Mouse (Mus musculus): ENCODE data around the gene Gm49384. TPM values are rescaled to one million over a fixed set of nuclear protein-coding genes. Genes with fewer than 3 reads are reported as not detected.

Gm49384 gene
- polyA plus RNA-seq, 1 experiment from 2014 or later: 46.3 TPM

- ATAC-seq (replicated peaks; ENCODE audit: insufficient number of reproducible peaks, low FRiP score, low TSS enrichment, low read depth): no peak
- peak overlapping the region; percentile 91 for H3K4me2 ChIP-seq (ENCODE audit: low read depth, low read length)
- DNase-seq (ENCODE audit: low spot score): no peak
- H3K9ac ChIP-seq (replicated peaks; ENCODE audit: low read length): peak overlapping the region; percentile 91
- H3K27me3 ChIP-seq (ENCODE audit: control insufficient read depth, insufficient read depth, low read length): no peaks in the 10 kb centered on the region
- no peaks in the 10 kb centered on the region for H3K4me1 ChIP-seq (ENCODE audit: control insufficient read depth, insufficient read depth, low read length)
- H3K36me3 ChIP-seq (replicated peaks; ENCODE audit: control insufficient read depth, insufficient read depth, low read depth, low read length): no peaks in the 10 kb centered on the region
- H3K27ac ChIP-seq (replicated peaks; ENCODE audit: low read depth, low read length): no peak overlapping the region
- 79% methylated on average over 7 of the region's 7 CpGs for WGBS
- no peaks in the 10 kb centered on the region for H3K9me3 ChIP-seq (replicated peaks; ENCODE audit: control insufficient read depth, low read length)
- peak overlapping the region; percentile 89 for H3K4me3 ChIP-seq (ENCODE audit: low read depth, low read length)
These were observed 18.7 kb downstream of the Gm49384 start for GRCm38 (mm10) chr12:69185371-69185770.

GRCm38 (mm10) chr12:69184342-69185295 is 19.4 kb downstream of the Gm49384 start:
- Histone ChIP-seq H3K4me3 (ENCODE audit: low read depth, low read length) (peak overlapping the region; percentile 89), H3K9me3 (replicated peaks; ENCODE audit: control insufficient read depth, low read length) (no peaks in the 10 kb centered on the region), H3K9ac (replicated peaks; ENCODE audit: low read length) (peak overlapping the region; percentile 91), H3K36me3 (replicated peaks; ENCODE audit: control insufficient read depth, insufficient read depth, low read depth, low read length) (no peaks in the 10 kb centered on the region), H3K4me1 (ENCODE audit: control insufficient read depth, insufficient read depth, low read length) (no peaks in the 10 kb centered on the region), H3K27me3 (ENCODE audit: control insufficient read depth, insufficient read depth, low read length) (no peaks in the 10 kb centered on the region), H3K4me2 (ENCODE audit: low read depth, low read length) (peak overlapping the region; percentile 91), H3K27ac (replicated peaks; ENCODE audit: low read depth, low read length) (peak overlapping the region; percentile 73)
- WGBS: 2% methylated on average over 72 of the region's 86 CpGs
- DNase-seq (ENCODE audit: low spot score): peak; percentile 52
- ATAC-seq (replicated peaks; ENCODE audit: insufficient number of reproducible peaks, low FRiP score, low TSS enrichment, low read depth): peak; percentile 69

- H3K36me3 ChIP-seq (replicated peaks; ENCODE audit: control insufficient read depth, insufficient read depth, low read depth, low read length): no peaks in the 10 kb centered on the region
- H3K4me1 ChIP-seq (ENCODE audit: control insufficient read depth, insufficient read depth, low read length): no peaks in the 10 kb centered on the region
- 0% methylated on average over 80 of the region's 84 CpGs for WGBS
- DNase-seq (ENCODE audit: low spot score) (peak; percentile 99), ATAC-seq (replicated peaks; ENCODE audit: insufficient number of reproducible peaks, low FRiP score, low TSS enrichment, low read depth) (peak; percentile 98)
- peak within 1 kb of the TSS; percentile 91 for H3K9ac ChIP-seq (replicated peaks; ENCODE audit: low read length)
- H3K9me3 ChIP-seq (replicated peaks; ENCODE audit: control insufficient read depth, low read length): no peaks in the 10 kb centered on the region
- peak within 1 kb of the TSS; percentile 73 for H3K27ac ChIP-seq (replicated peaks; ENCODE audit: low read depth, low read length)
- H3K4me3 ChIP-seq (ENCODE audit: low read depth, low read length): peak within 1 kb of the TSS; percentile 89
- peak within 1 kb of the TSS; percentile 91 for H3K4me2 ChIP-seq (ENCODE audit: low read depth, low read length)
- H3K27me3 ChIP-seq (ENCODE audit: control insufficient read depth, insufficient read depth, low read length): no peaks in the 10 kb centered on the region
These were observed 20.3 kb downstream of the Gm49384 start, which contains the start of the genes Rpl36al and Mgat2 for GRCm38 (mm10) chr12:69183583-69184308. Rpl36al (minus strand) TSS chr12:69184083. Mgat2 (plus strand) TSS chr12:69184157.

- ATAC-seq (replicated peaks; ENCODE audit: insufficient number of reproducible peaks, low FRiP score, low TSS enrichment, low read depth) (no peak), DNase-seq (ENCODE audit: low spot score) (no peak)
- 82% methylated on average over 4 of the region's 4 CpGs for WGBS
- Histone ChIP-seq H3K4me1 (ENCODE audit: control insufficient read depth, insufficient read depth, low read length) (no peaks in the 10 kb centered on the region), H3K4me2 (ENCODE audit: low read depth, low read length) (no peak overlapping the region), H3K9me3 (replicated peaks; ENCODE audit: control insufficient read depth, low read length) (no peaks in the 10 kb centered on the region), H3K27ac (replicated peaks; ENCODE audit: low read depth, low read length) (no peak overlapping the region), H3K4me3 (ENCODE audit: low read depth, low read length) (no peak overlapping the region), H3K9ac (replicated peaks; ENCODE audit: low read length) (no peak overlapping the region), H3K27me3 (ENCODE audit: control insufficient read depth, insufficient read depth, low read length) (no peaks in the 10 kb centered on the region), H3K36me3 (replicated peaks; ENCODE audit: control insufficient read depth, insufficient read depth, low read depth, low read length) (no peaks in the 10 kb centered on the region)
These were observed 22.3 kb downstream of the Gm49384 start for GRCm38 (mm10) chr12:69181800-69182199.

- Histone ChIP-seq H3K4me2 (ENCODE audit: low read depth, low read length) (no peak overlapping the region), H3K4me1 (ENCODE audit: control insufficient read depth, insufficient read depth, low read length) (no peaks in the 10 kb centered on the region), H3K36me3 (replicated peaks; ENCODE audit: control insufficient read depth, insufficient read depth, low read depth, low read length) (no peaks in the 10 kb centered on the region), H3K9me3 (replicated peaks; ENCODE audit: control insufficient read depth, low read length) (no peaks in the 10 kb centered on the region), H3K27me3 (ENCODE audit: control insufficient read depth, insufficient read depth, low read length) (no peaks in the 10 kb centered on the region), H3K27ac (replicated peaks; ENCODE audit: low read depth, low read length) (no peak overlapping the region), H3K9ac (replicated peaks; ENCODE audit: low read length) (no peak overlapping the region), H3K4me3 (ENCODE audit: low read depth, low read length) (no peak overlapping the region)
- 68% methylated on average over 12 of the region's 12 CpGs for WGBS
- ATAC-seq (replicated peaks; ENCODE audit: insufficient number of reproducible peaks, low FRiP score, low TSS enrichment, low read depth) (no peak), DNase-seq (ENCODE audit: low spot score) (no peak)
These were observed 24.7 kb downstream of the Gm49384 start for GRCm38 (mm10) chr12:69179371-69179770.

GRCm38 (mm10) chr12:69177526-69177925 is 26.5 kb downstream of the Gm49384 start:
- H3K4me1 ChIP-seq (ENCODE audit: control insufficient read depth, insufficient read depth, low read length): no peaks in the 10 kb centered on the region
- no peak for DNase-seq (ENCODE audit: low spot score)
- H3K9me3 ChIP-seq (replicated peaks; ENCODE audit: control insufficient read depth, low read length): no peaks in the 10 kb centered on the region
- H3K36me3 ChIP-seq (replicated peaks; ENCODE audit: control insufficient read depth, insufficient read depth, low read depth, low read length): no peaks in the 10 kb centered on the region
- WGBS: 83% methylated on average over 3 of the region's 3 CpGs
- no peak overlapping the region for H3K27ac ChIP-seq (replicated peaks; ENCODE audit: low read depth, low read length)
- no peak overlapping the region for H3K4me2 ChIP-seq (ENCODE audit: low read depth, low read length)
- no peak for ATAC-seq (replicated peaks; ENCODE audit: insufficient number of reproducible peaks, low FRiP score, low TSS enrichment, low read depth)
- H3K9ac ChIP-seq (replicated peaks; ENCODE audit: low read length): no peak overlapping the region
- H3K27me3 ChIP-seq (ENCODE audit: control insufficient read depth, insufficient read depth, low read length): no peaks in the 10 kb centered on the region
- no peak overlapping the region for H3K4me3 ChIP-seq (ENCODE audit: low read depth, low read length)

GRCm38 (mm10) chr12:69175975-69176374 is 28.1 kb downstream of the Gm49384 start:
- WGBS: 93% methylated on average over 3 of the region's 3 CpGs
- no peak overlapping the region for H3K4me2 ChIP-seq (ENCODE audit: low read depth, low read length)
- ATAC-seq (replicated peaks; ENCODE audit: insufficient number of reproducible peaks, low FRiP score, low TSS enrichment, low read depth) (no peak; the same call in 1 of the 2 replicates), DNase-seq (ENCODE audit: low spot score) (no peak)
- no peaks in the 10 kb centered on the region for H3K4me1 ChIP-seq (ENCODE audit: control insufficient read depth, insufficient read depth, low read length)
- no peak overlapping the region for H3K27ac ChIP-seq (replicated peaks; ENCODE audit: low read depth, low read length)
- no peaks in the 10 kb centered on the region for H3K36me3 ChIP-seq (replicated peaks; ENCODE audit: control insufficient read depth, insufficient read depth, low read depth, low read length)
- no peak overlapping the region for H3K9ac ChIP-seq (replicated peaks; ENCODE audit: low read length)
- no peaks in the 10 kb centered on the region for H3K27me3 ChIP-seq (ENCODE audit: control insufficient read depth, insufficient read depth, low read length)
- H3K4me3 ChIP-seq (ENCODE audit: low read depth, low read length): no peak overlapping the region
- H3K9me3 ChIP-seq (replicated peaks; ENCODE audit: control insufficient read depth, low read length): no peaks in the 10 kb centered on the region
